15 mouse cellular contexts compared by ENCODE assay signal in genomic region chr7:134014733-134015132, GRCm38 (mm10).
A peak's percentile ranks its signal among the peaks of the same experiment; 100 is the strongest.
DNase-seq lines count a peak whose midpoint lies in the region; ATAC-seq lines count a peak whose summit lies in the region.
"Had no signal": no experiment of that assay in that cellular context is flagged by ENCODE, and none has a peak within 500 bp of the region (broad histone marks: within the 10 kb centered on the region; RNA-seq: fewer than 3 reads in every experiment).

No protein-coding gene starts in this region.

- 12% methylated on average over 7 of the region's 7 CpGs for WGBS in hindbrain, embryonic 14.5 days
- 38% methylated on average over 7 of the region's 7 CpGs for WGBS in hindbrain, embryonic 11.5 days
- 13% methylated on average over 7 of the region's 7 CpGs for WGBS in neural tube, embryonic 12.5 days
- 35% methylated on average over 7 of the region's 7 CpGs for WGBS in embryonic facial prominence, embryonic 15.5 days

- H3K4me3 ChIP-seq in hindbrain, embryonic 14.5 days (replicated peaks; ENCODE audit: low read length), result no peak overlapping the region
- H3K4me3 ChIP-seq in hindbrain, embryonic 11.5 days (ENCODE audit: low read depth, low read length), result no peak overlapping the region
- no peak overlapping the region for H3K4me3 ChIP-seq in neural tube, embryonic 12.5 days
- no peak overlapping the region for H3K4me3 ChIP-seq in embryonic facial prominence, embryonic 15.5 days (replicated peaks)
- H3K4me3 ChIP-seq: left cerebral cortex, adult 2 months had no signal

- H3K27ac ChIP-seq in hindbrain, embryonic 14.5 days, result no peak overlapping the region
- H3K27ac ChIP-seq in hindbrain, embryonic 11.5 days (ENCODE audit: low read depth, low read length), result no peak overlapping the region
- no peak overlapping the region for H3K27ac ChIP-seq in neural tube, embryonic 12.5 days
- peak overlapping the region; percentile 51 for H3K27ac ChIP-seq in embryonic facial prominence, embryonic 15.5 days (replicated peaks)
- H3K27ac ChIP-seq: left cerebral cortex, adult 2 months; macrophage had no signal

- no peaks in the 10 kb centered on the region for H3K36me3 ChIP-seq in hindbrain, embryonic 14.5 days (replicated peaks; ENCODE audit: control insufficient read depth, insufficient read depth)
- no peaks in the 10 kb centered on the region for H3K36me3 ChIP-seq in hindbrain, embryonic 11.5 days (ENCODE audit: control insufficient read depth, insufficient read depth, low read length)
- no peaks in the 10 kb centered on the region for H3K36me3 ChIP-seq in neural tube, embryonic 12.5 days
- no peaks in the 10 kb centered on the region for H3K36me3 ChIP-seq in embryonic facial prominence, embryonic 15.5 days

- H3K9me3 ChIP-seq in hindbrain, embryonic 14.5 days (ENCODE audit: control insufficient read depth, low read length), result no peaks in the 10 kb centered on the region
- H3K9me3 ChIP-seq in hindbrain, embryonic 11.5 days (ENCODE audit: control insufficient read depth, low read length), result no peaks in the 10 kb centered on the region
- H3K9me3 ChIP-seq in neural tube, embryonic 12.5 days, result no peaks in the 10 kb centered on the region
- H3K9me3 ChIP-seq in embryonic facial prominence, embryonic 15.5 days (replicated peaks), result no peaks in the 10 kb centered on the region

- no peak for DNase-seq in hindbrain, embryonic 14.5 days (ENCODE audit: low spot score)
- no peak for DNase-seq in hindbrain, embryonic 11.5 days (ENCODE audit: low spot score)
- DNase-seq in neural tube, embryonic 10.5 days (ENCODE audit: extremely low spot score, low spot score), result no peak
- DNase-seq in mesoderm, embryonic 11.5 days (ENCODE audit: low read depth, low spot score), result peak; percentile 9
- DNase-seq in heart, adult 8-10 months (ENCODE audit: low spot score), result no peak
- no peak for DNase-seq in thymus, postnatal 10 days (ENCODE audit: low spot score in 2 of 2)
- DNase-seq: cerebellum, adult 11-12 months; heart, adult 18-20 months; heart, postnatal 36 days; kidney, adult 8-10 months had no signal

- no peak overlapping the region for H3K9ac ChIP-seq in hindbrain, embryonic 14.5 days
- H3K9ac ChIP-seq in hindbrain, embryonic 11.5 days (ENCODE audit: low read depth, low read length), result no peak overlapping the region
- H3K9ac ChIP-seq in neural tube, embryonic 12.5 days, result no peak overlapping the region
- no peak overlapping the region for H3K9ac ChIP-seq in embryonic facial prominence, embryonic 15.5 days

- 0 out of 2 replicates have a peak, but pooled peaks have one; percentile 24 for ATAC-seq in hindbrain, embryonic 14.5 days (ENCODE audit: low FRiP score)
- ATAC-seq in hindbrain, embryonic 11.5 days (ENCODE audit: low FRiP score), result no peak
- ATAC-seq in neural tube, embryonic 12.5 days (ENCODE audit: low FRiP score, low read depth), result peak; percentile 71; the same call in 1 of the 2 replicates
- ATAC-seq in embryonic facial prominence, embryonic 15.5 days (ENCODE audit: insufficient number of reproducible peaks, low FRiP score, low TSS enrichment, low read depth), result no peak; the same call in 1 of the 2 replicates

- H3K4me2 ChIP-seq in hindbrain, embryonic 14.5 days (replicated peaks), result no peak overlapping the region
- no peak overlapping the region for H3K4me2 ChIP-seq in hindbrain, embryonic 11.5 days (replicated peaks; ENCODE audit: low read depth, low read length)
- H3K4me2 ChIP-seq in neural tube, embryonic 12.5 days (replicated peaks), result no peak overlapping the region
- no peak overlapping the region for H3K4me2 ChIP-seq in embryonic facial prominence, embryonic 15.5 days (replicated peaks)
- H3K4me2 ChIP-seq: liver, embryonic 11.5 days had no signal

- no peaks in the 10 kb centered on the region for H3K27me3 ChIP-seq in hindbrain, embryonic 14.5 days (ENCODE audit: control insufficient read depth, insufficient read depth, low read length)
- no peaks in the 10 kb centered on the region for H3K27me3 ChIP-seq in hindbrain, embryonic 11.5 days (ENCODE audit: control insufficient read depth, insufficient read depth, low read length)
- H3K27me3 ChIP-seq in neural tube, embryonic 12.5 days (replicated peaks), result no peaks in the 10 kb centered on the region
- no peaks in the 10 kb centered on the region for H3K27me3 ChIP-seq in embryonic facial prominence, embryonic 15.5 days

- H3K4me1 ChIP-seq in hindbrain, embryonic 14.5 days (replicated peaks; ENCODE audit: control insufficient read depth, insufficient read depth, low read length), result 0 out of 2 replicates have a peak, but pooled peaks cover 3% of the 10 kb centered on the region
- H3K4me1 ChIP-seq in hindbrain, embryonic 11.5 days (replicated peaks; ENCODE audit: control insufficient read depth, insufficient read depth, low read length), result no peaks in the 10 kb centered on the region
- H3K4me1 ChIP-seq in neural tube, embryonic 12.5 days, result peaks cover 7% of the 10 kb centered on the region
- peaks cover 19% of the 10 kb centered on the region for H3K4me1 ChIP-seq in embryonic facial prominence, embryonic 15.5 days

Comparison
In these comparisons a context has a peak if more than half of its experiments do, and no peak if none do; other contexts are left out.
1. ATAC-seq: peak in hindbrain, embryonic 14.5 days (single experiment) and neural tube, embryonic 12.5 days (single experiment); none in hindbrain, embryonic 11.5 days (single experiment) and embryonic facial prominence, embryonic 15.5 days (single experiment).